In genomic region chr9:40239749-40240148, GRCm38 (mm10) we compare ENCODE assay signal across 24 mouse cellular contexts. TPM values are rescaled to one million over a fixed set of nuclear protein-coding genes. Genes with fewer than 3 reads are reported as not detected.
"Had no signal": no experiment of that assay in that cellular context is flagged by ENCODE, and none has a peak within 500 bp of the region (broad histone marks: within the 10 kb centered on the region; RNA-seq: fewer than 3 reads in every experiment).

No protein-coding gene starts in this region.

- H3K4me2 ChIP-seq: lung, embryonic 15.5 days; midbrain, embryonic 13.5 days; midbrain, embryonic 15.5 days; neural tube, embryonic 12.5 days; stomach, embryonic 15.5 days had no signal

- H3K27me3 ChIP-seq: midbrain, embryonic 15.5 days; neural tube, embryonic 12.5 days; stomach, embryonic 15.5 days had no signal

- H3K27ac ChIP-seq: lung, embryonic 15.5 days; macrophage; midbrain, embryonic 15.5 days; neural tube, embryonic 12.5 days; stomach, embryonic 15.5 days; stomach, postnatal 0 days had no signal

- H3K36me3 ChIP-seq: lung, embryonic 15.5 days; midbrain, embryonic 13.5 days; midbrain, embryonic 15.5 days; neural tube, embryonic 12.5 days; stomach, embryonic 15.5 days had no signal

- H3K9me3 ChIP-seq: lung, embryonic 15.5 days; midbrain, embryonic 13.5 days; midbrain, embryonic 15.5 days; neural tube, embryonic 12.5 days; stomach, embryonic 15.5 days had no signal

- ATAC-seq: lung, postnatal 0 days; midbrain, embryonic 13.5 days; midbrain, embryonic 15.5 days had no signal

- DNase-seq: lung, adult 2 months; lung, postnatal 14 days; lung, postnatal 36 days; right cerebral cortex, postnatal 14 days; thymus, adult 2 months; thymus, postnatal 25 days; thymus, postnatal 4 days had no signal

- H3K9ac ChIP-seq: lung, embryonic 15.5 days; midbrain, embryonic 13.5 days; midbrain, embryonic 15.5 days; neural tube, embryonic 12.5 days; stomach, embryonic 15.5 days had no signal

- H3K4me3 ChIP-seq: lung, embryonic 15.5 days; megakaryocyte, embryonic 14.5 days; midbrain, embryonic 13.5 days; midbrain, embryonic 15.5 days; neural tube, embryonic 12.5 days; stomach, embryonic 15.5 days had no signal

RNA-seq across cellular contexts. Expression of gene Scn3b, which starts 29.3 kb away (rescaled TPM):
- total RNA-seq: megakaryocyte progenitor cell, adult 5-6 weeks; monocyte, adult 5-6 weeks; neutrophil, adult 5-6 weeks had no signal

RNA-seq across cellular contexts. Expression of gene Olfr986, which starts 59.0 kb away (rescaled TPM):
- total RNA-seq: megakaryocyte progenitor cell, adult 5-6 weeks; midbrain, postnatal 0 days; monocyte, adult 5-6 weeks; neutrophil, adult 5-6 weeks had no signal
- polyA plus RNA-seq: lung, adult 2 months; lung, embryonic 15.5 days; lung, postnatal 0 days; macrophage; midbrain, postnatal 0 days; neural tube, embryonic 12.5 days; neural tube, embryonic 14.5 days; spleen, adult 2 months; stomach, embryonic 15.5 days; stomach, postnatal 0 days; testis, adult 2 months; thymus, adult 2 months; urinary bladder, adult 2 months had no signal
